Mouse (Mus musculus) forebrain, embryonic 13.5 days (tissue): ENCODE measurements at regions not wholly inside any gene's neighbourhood (a gene's known extent, or its start where the extent isn't known, plus 50 kb on each side); places are given as distances from the start of the nearest gene placed in this dataset.

Experiments used
- ATAC-seq: fragments of 200-750 bp; cut with Nextera tagmentation; 2 replicates; pipeline ENCODE4 v1.8.0; 2017
- H3K27ac ChIP-seq: fragments of 300-500 bp; sonication (generic); 2 replicates; pipeline ENCODE4 v1.5.1; 2015; ENCODE audit warnings: inconsistent platforms, mild to moderate bottlenecking, moderate library complexity
- H3K27me3 ChIP-seq: fragments of 300-500 bp; sonication (generic); 2 replicates; pipeline ENCODE4 v1.6.1; 2015; ENCODE audit warnings: mild to moderate bottlenecking, inconsistent platforms
- H3K36me3 ChIP-seq: fragments of 300-500 bp; sonication (generic); 2 replicates; pipeline ENCODE4 v1.6.1; 2015; ENCODE audit warnings: mild to moderate bottlenecking, inconsistent platforms; ENCODE audit not compliant: poor library complexity, severe bottlenecking
- H3K4me1 ChIP-seq: fragments of 300-500 bp; sonication (generic); 2 replicates; pipeline ENCODE4 v1.6.1; 2015; ENCODE audit warnings: inconsistent platforms
- H3K4me2 ChIP-seq: fragments of 300-500 bp; sonication (generic); 2 replicates; pipeline ENCODE4 v1.6.1; 2015; ENCODE audit warnings: inconsistent platforms, mild to moderate bottlenecking, moderate library complexity
- H3K4me3 ChIP-seq: fragments of 300-500 bp; sonication (generic); 2 replicates; pipeline ENCODE4 v1.5.1; 2015; ENCODE audit warnings: mild to moderate bottlenecking, inconsistent platforms
- H3K9ac ChIP-seq: fragments of 300-500 bp; sonication (generic); 2 replicates; pipeline ENCODE4 v1.6.1; 2015; ENCODE audit warnings: mild to moderate bottlenecking, inconsistent platforms
- H3K9me3 ChIP-seq: fragments of 300-500 bp; sonication (generic); replicated peaks from 2 replicates; pipeline ENCODE4 v1.6.1; 2016; ENCODE audit warnings: inconsistent platforms
- WGBS: fragments of 180-500 bp; shearing (Covaris S2); methylation state at CpG from one replicate; pipeline ENCODE4 v1.1.7; 2015; 5-methylcytosine and 5-hydroxymethylcytosine counted together

DNA sequence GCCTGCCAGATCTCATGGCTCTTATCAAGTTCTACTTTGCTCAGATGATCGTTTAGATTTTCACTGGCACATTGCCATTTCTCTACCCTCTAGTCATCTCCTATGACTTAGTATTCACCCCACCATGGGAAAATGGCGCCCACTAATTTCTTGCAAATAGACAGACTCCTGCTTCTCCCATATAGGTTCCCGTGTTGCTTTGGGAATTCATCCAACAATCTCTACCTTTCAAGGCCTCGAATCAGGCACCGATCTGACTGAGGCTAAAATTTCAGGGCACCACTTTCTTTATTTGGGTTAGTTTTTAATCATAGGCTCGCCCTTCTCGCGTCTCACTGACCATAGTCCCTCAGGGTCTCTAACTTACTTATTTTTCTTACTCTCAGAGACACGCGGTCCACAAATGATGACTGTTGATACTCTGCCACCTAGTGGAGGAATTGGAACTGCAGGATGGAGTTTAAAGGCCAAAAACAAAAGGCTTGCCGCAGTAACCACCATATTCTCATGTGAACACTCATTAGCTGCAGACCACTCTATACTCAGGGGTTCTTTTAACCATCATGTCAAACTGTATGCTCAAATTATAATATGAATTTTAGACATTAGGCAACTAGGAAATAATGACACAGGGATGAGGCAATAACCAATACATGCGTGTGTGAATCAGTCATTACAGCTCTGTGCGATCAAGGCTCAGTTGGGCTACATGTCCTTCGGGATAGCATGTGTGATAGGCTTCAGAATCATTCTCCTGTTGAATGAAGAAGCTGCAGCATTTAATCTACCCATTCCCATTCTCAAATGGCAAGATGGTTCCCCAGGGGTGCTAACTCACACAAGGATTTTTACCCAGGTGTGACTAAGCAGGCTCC lies 119.5 kb upstream of the Nhs start:
- Histone ChIP-seq H3K9ac (no peak overlapping the region), H3K9me3 (no peaks in the 10 kb centered on the region), H3K27ac (no peak overlapping the region), H3K27me3 (no peaks in the 10 kb centered on the region), H3K4me3 (no peak overlapping the region), H3K4me2 (no peak overlapping the region), H3K36me3 (no peaks in the 10 kb centered on the region), H3K4me1 (no peaks in the 10 kb centered on the region)
- peak; percentile 66 for ATAC-seq
- 53% methylated on average over 14 of the region's 14 CpGs for WGBS

DNA sequence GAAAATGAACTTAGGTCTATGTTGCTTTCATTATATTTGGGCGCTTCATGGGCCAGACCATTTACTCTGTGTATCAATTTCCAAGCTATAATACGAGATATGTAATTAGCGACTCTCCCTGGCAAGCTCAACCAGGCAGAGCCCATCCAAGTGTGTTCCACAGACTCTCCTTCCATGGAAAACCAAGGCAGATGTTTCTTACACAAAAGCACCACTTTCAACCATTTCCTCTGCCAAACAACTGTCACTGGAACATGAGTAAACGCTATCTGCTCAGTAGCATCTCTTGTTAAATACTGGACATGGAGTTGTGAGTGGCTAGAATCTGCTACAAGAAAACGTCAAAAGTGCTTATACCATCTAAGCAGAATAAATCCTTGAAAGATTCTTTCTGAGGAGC lies 115.1 kb upstream of the Nhs start:
- Histone ChIP-seq H3K36me3 (no peaks in the 10 kb centered on the region), H3K4me3 (no peak overlapping the region), H3K4me1 (no peaks in the 10 kb centered on the region), H3K27me3 (no peaks in the 10 kb centered on the region), H3K9me3 (no peaks in the 10 kb centered on the region), H3K27ac (no peak overlapping the region), H3K4me2 (no peak overlapping the region), H3K9ac (no peak overlapping the region)
- ATAC-seq = no peak
- 81% methylated on average over 5 of the region's 5 CpGs for WGBS

DNA sequence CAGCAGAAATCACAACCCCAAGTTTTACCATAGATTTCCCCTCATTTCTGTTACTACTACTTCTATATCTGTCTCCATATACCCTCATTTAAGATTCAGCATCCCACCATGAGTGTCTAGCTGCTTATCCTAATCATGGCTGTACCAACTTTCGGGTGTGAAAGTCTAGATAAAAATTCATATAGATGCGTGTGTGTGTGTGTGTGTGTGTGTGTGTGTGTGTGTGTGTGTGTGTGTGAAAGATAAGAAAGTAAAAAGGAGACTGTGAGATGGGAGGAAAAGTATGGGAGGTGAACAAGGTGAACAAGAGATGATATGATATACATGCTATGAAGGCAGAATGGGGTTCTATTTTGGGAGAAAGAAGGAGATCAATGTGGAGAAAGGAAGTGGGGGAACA lies 111.7 kb upstream of the Nhs start:
- H3K4me2 ChIP-seq = no peak overlapping the region
- H3K9me3 ChIP-seq = no peaks in the 10 kb centered on the region
- ATAC-seq = no peak
- WGBS = 92% methylated on average over 2 of the region's 2 CpGs
- no peaks in the 10 kb centered on the region for H3K36me3 ChIP-seq
- H3K9ac ChIP-seq = no peak overlapping the region
- H3K27ac ChIP-seq = no peak overlapping the region
- H3K27me3 ChIP-seq = no peaks in the 10 kb centered on the region
- no peak overlapping the region for H3K4me3 ChIP-seq
- peaks cover 5% of the 10 kb centered on the region; the same call in 1 of the 2 replicates for H3K4me1 ChIP-seq

DNA sequence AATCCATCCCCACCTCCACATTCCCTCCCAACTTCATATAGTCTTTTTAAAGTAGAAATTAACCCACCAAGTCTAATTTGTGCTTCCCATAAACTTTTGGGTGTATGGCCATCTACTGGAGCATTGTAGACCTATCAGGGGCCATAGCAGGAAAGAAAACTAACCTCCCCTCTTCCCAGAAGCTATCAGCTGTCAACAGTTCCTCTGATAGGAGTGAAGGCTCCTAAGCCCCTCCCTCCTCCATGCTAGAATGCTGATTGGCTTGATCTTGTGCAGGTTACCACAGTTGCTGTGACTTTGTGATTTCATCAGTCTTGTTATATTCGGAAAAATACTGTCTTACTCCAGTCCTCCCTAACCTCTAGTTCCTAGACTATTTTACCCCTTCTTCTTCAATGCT lies 109.4 kb upstream of the Nhs start:
- no peaks in the 10 kb centered on the region for H3K9me3 ChIP-seq
- H3K4me2 ChIP-seq = no peak overlapping the region
- H3K4me1 ChIP-seq = peaks cover 5% of the 10 kb centered on the region; the same call in 1 of the 2 replicates
- 83% methylated on average over 1 of the region's 1 CpGs for WGBS
- no peak overlapping the region for H3K9ac ChIP-seq
- H3K27me3 ChIP-seq = no peaks in the 10 kb centered on the region
- H3K36me3 ChIP-seq = no peaks in the 10 kb centered on the region
- no peak overlapping the region for H3K27ac ChIP-seq
- ATAC-seq = no peak
- no peak overlapping the region for H3K4me3 ChIP-seq

- 77% methylated on average over 5 of the region's 5 CpGs for WGBS
- no peaks in the 10 kb centered on the region for H3K27me3 ChIP-seq
- peaks cover 5% of the 10 kb centered on the region; the same call in 1 of the 2 replicates for H3K4me1 ChIP-seq
- ATAC-seq = no peak
- H3K27ac ChIP-seq = no peak overlapping the region
- H3K9ac ChIP-seq = no peak overlapping the region
- H3K4me2 ChIP-seq = no peak overlapping the region
- no peak overlapping the region for H3K4me3 ChIP-seq
- no peaks in the 10 kb centered on the region for H3K36me3 ChIP-seq
- no peaks in the 10 kb centered on the region for H3K9me3 ChIP-seq
Observed at GRCm38 (mm10) chrX:162268112-162268511, 108.6 kb upstream of the Nhs start.

DNA sequence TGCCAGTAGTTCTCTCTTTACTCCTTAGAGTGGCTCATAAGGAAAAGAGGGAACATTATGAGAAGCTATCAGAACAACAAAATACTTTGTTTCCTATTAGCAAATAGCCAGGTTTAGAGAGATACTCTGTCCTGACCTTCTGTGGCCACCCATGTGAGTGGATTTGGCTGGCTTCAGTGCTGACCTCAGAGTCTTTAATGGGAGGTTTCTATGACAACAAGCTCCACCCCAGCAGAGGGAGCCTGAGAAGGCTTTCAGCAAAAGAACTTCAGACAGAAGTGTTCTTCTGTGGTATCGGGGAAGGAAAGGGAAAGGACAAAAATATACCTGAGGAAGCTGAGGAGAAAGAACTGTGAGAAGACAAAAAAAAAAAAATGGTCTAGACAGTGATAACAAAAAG lies 108.1 kb upstream of the Nhs start:
- no peaks in the 10 kb centered on the region for H3K36me3 ChIP-seq
- no peaks in the 10 kb centered on the region for H3K9me3 ChIP-seq
- ATAC-seq = peak; percentile 57; the same call in 1 of the 2 replicates
- no peak overlapping the region for H3K27ac ChIP-seq
- peaks cover 5% of the 10 kb centered on the region; the same call in 1 of the 2 replicates for H3K4me1 ChIP-seq
- H3K27me3 ChIP-seq = no peaks in the 10 kb centered on the region
- 12% methylated on average over 1 of the region's 1 CpGs for WGBS
- no peak overlapping the region for H3K4me2 ChIP-seq
- no peak overlapping the region for H3K4me3 ChIP-seq
- no peak overlapping the region for H3K9ac ChIP-seq

DNA sequence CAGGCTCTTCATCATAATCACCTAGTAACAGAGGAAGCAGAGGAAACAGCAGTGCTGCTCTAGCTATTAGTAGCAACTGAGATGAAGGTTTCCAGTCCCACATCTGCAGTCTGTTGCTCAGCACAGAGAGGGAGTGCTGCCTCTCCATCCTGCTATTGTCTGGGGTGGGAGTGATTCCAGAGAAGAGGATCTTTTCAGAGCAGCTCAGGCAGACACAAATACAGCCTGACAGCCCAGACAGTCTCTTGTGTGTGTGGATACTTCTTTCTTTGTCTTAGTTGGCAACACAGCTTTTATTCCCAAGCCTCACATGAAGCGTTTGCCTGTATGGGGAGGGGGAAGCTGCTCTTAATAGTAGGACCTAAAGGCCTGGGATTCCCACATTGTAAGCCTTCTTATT lies 107.2 kb upstream of the Nhs start:
- 21% methylated on average over 1 of the region's 1 CpGs for WGBS
- Histone ChIP-seq H3K36me3 (no peaks in the 10 kb centered on the region), H3K4me1 (peaks cover 5% of the 10 kb centered on the region; the same call in 1 of the 2 replicates), H3K4me3 (no peak overlapping the region), H3K9me3 (no peaks in the 10 kb centered on the region), H3K27ac (peak overlapping the region; percentile 35; the same call in 1 of the 2 replicates), H3K4me2 (no peak overlapping the region), H3K9ac (no peak overlapping the region), H3K27me3 (no peaks in the 10 kb centered on the region)
- ATAC-seq = peak; percentile 83

DNA sequence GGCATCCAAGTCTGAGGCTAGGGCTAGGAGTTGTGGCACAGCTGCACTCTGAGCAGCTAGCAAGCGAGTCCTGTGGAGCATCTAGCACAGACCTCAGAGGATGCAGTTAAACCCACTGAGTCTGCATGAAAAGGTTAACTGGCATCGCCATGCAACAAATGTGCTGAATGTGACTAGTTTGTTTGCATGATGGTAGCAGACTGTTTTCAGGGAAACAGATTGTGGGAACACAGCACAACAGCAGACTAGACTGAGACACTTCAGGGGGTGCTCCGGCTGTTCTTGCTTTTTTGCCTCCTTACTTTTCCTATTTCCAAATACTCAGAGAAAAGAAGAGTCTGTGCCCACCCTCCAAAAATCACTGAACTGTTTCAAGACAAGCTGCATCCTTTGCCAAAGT lies 97.9 kb upstream of the Nhs start:
- Histone ChIP-seq H3K36me3 (no peaks in the 10 kb centered on the region), H3K27me3 (peaks cover 3% of the 10 kb centered on the region; the same call in 1 of the 2 replicates), H3K27ac (no peak overlapping the region), H3K4me3 (no peak overlapping the region), H3K4me2 (no peak overlapping the region), H3K9me3 (no peaks in the 10 kb centered on the region), H3K9ac (no peak overlapping the region), H3K4me1 (no peaks in the 10 kb centered on the region)
- WGBS = 78% methylated on average over 3 of the region's 3 CpGs
- no peak for ATAC-seq

GRCm38 (mm10) chrX:162255873-162256272 lies 96.3 kb upstream of the Nhs start:
- no peak overlapping the region for H3K4me3 ChIP-seq

DNA sequence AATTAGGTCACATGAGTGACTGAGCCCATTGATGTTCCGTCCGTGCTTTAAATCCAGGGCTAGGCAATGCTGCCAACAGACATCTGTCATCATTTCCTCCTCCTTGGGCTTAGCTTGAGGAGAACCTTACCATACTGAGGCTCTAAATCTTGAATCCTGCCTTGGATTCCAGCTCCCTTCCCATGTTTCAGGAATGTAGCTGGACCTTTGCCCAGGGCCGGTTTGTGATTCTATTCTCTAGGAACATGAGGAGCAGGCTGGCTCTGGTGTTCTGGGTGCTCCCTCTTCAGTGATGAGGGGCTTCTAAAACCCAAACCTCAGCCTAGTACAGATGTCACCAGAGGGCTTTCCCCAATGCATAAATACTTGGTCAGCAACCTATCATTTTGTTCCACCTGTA lies 81.8 kb upstream of the Nhs start:
- peaks cover 9% of the 10 kb centered on the region; the same call in 1 of the 2 replicates for H3K27me3 ChIP-seq
- H3K4me2 ChIP-seq = no peak overlapping the region
- H3K9me3 ChIP-seq = no peaks in the 10 kb centered on the region
- 45% methylated on average over 3 of the region's 3 CpGs for WGBS
- no peak overlapping the region for H3K4me3 ChIP-seq
- no peaks in the 10 kb centered on the region for H3K4me1 ChIP-seq
- H3K27ac ChIP-seq = no peak overlapping the region
- no peaks in the 10 kb centered on the region for H3K36me3 ChIP-seq
- H3K9ac ChIP-seq = no peak overlapping the region
- ATAC-seq = no peak

More at GRCm38 (mm10) chrX:162255873-162256272, 96.3 kb upstream of the Nhs start:
- peaks cover 3% of the 10 kb centered on the region; the same call in 1 of the 2 replicates for H3K27me3 ChIP-seq
- H3K36me3 ChIP-seq = no peaks in the 10 kb centered on the region
- no peaks in the 10 kb centered on the region for H3K9me3 ChIP-seq
- no peaks in the 10 kb centered on the region for H3K4me1 ChIP-seq
- no peak for ATAC-seq
- no peak overlapping the region for H3K4me2 ChIP-seq
- no peak overlapping the region for H3K9ac ChIP-seq
- H3K27ac ChIP-seq = no peak overlapping the region

- no peaks in the 10 kb centered on the region for H3K36me3 ChIP-seq
- no peak overlapping the region for H3K4me2 ChIP-seq
- 88% methylated on average over 5 of the region's 5 CpGs for WGBS
- H3K27me3 ChIP-seq = no peaks in the 10 kb centered on the region; the same call in 1 of the 2 replicates
- no peaks in the 10 kb centered on the region for H3K9me3 ChIP-seq
- no peak overlapping the region for H3K9ac ChIP-seq
- no peak for ATAC-seq
- no peak overlapping the region for H3K27ac ChIP-seq
- no peaks in the 10 kb centered on the region for H3K4me1 ChIP-seq
- H3K4me3 ChIP-seq = no peak overlapping the region
Observed at GRCm38 (mm10) chrX:162235552-162235951, 76.0 kb upstream of the Nhs start.

GRCm38 (mm10) chrX:162210848-162211247 lies 51.3 kb upstream of the Nhs start:
- no peak for ATAC-seq

More at GRCm38 (mm10) chrX:162210848-162211247, 51.3 kb upstream of the Nhs start:
- H3K27me3 ChIP-seq = no peaks in the 10 kb centered on the region; the same call in 1 of the 2 replicates
- H3K9me3 ChIP-seq = no peaks in the 10 kb centered on the region
- WGBS = 53% methylated on average over 2 of the region's 2 CpGs
- H3K4me3 ChIP-seq = no peak overlapping the region
- H3K36me3 ChIP-seq = no peaks in the 10 kb centered on the region
- H3K27ac ChIP-seq = no peak overlapping the region
- H3K9ac ChIP-seq = no peak overlapping the region
- no peak overlapping the region for H3K4me2 ChIP-seq
- H3K4me1 ChIP-seq = no peaks in the 10 kb centered on the region
